17 mouse cellular contexts compared by ENCODE assay signal in genomic region chr10:17586910-17587309, GRCm38 (mm10).
"Had no signal": no experiment of that assay in that cellular context is flagged by ENCODE, and none has a peak within 500 bp of the region (broad histone marks: within the 10 kb centered on the region; RNA-seq: fewer than 3 reads in every experiment).

No protein-coding gene starts in this region.

- H3K9me3 ChIP-seq: midbrain, embryonic 10.5 days; midbrain, embryonic 13.5 days; midbrain, embryonic 15.5 days; neural tube, embryonic 13.5 days; neural tube, embryonic 15.5 days; stomach, embryonic 15.5 days had no signal

- H3K27ac ChIP-seq: midbrain, embryonic 10.5 days; midbrain, embryonic 13.5 days; midbrain, embryonic 15.5 days; neural tube, embryonic 13.5 days; neural tube, embryonic 15.5 days; stomach, embryonic 15.5 days; stomach, postnatal 0 days had no signal

- H3K9ac ChIP-seq: lung, embryonic 14.5 days; midbrain, embryonic 13.5 days; midbrain, embryonic 15.5 days; neural tube, embryonic 13.5 days; neural tube, embryonic 15.5 days; stomach, embryonic 15.5 days had no signal

- DNase-seq: lung, adult 18-20 months; lung, embryonic 14.5 days; lung, postnatal 10 days; lung, postnatal 4 days; retina, postnatal 1 day; right cerebral cortex, adult 18-20 months; right cerebral cortex, postnatal 25 days; thymus, postnatal 14 days; thymus, postnatal 36 days had no signal

- ATAC-seq: midbrain, embryonic 13.5 days; midbrain, embryonic 15.5 days had no signal

- H3K36me3 ChIP-seq: midbrain, embryonic 10.5 days; midbrain, embryonic 13.5 days; midbrain, embryonic 15.5 days; neural tube, embryonic 13.5 days; neural tube, embryonic 15.5 days; stomach, embryonic 15.5 days had no signal

- H3K4me3 ChIP-seq: midbrain, embryonic 10.5 days; midbrain, embryonic 13.5 days; midbrain, embryonic 15.5 days; myocyte; neural tube, embryonic 13.5 days; neural tube, embryonic 15.5 days; stomach, embryonic 15.5 days had no signal

- H3K27me3 ChIP-seq: midbrain, embryonic 13.5 days; midbrain, embryonic 15.5 days; neural tube, embryonic 13.5 days; neural tube, embryonic 15.5 days; stomach, embryonic 15.5 days had no signal

- H3K4me1 ChIP-seq: midbrain, embryonic 10.5 days; midbrain, embryonic 13.5 days; midbrain, embryonic 15.5 days; neural tube, embryonic 13.5 days; neural tube, embryonic 15.5 days; stomach, embryonic 15.5 days had no signal
